In genomic region chr7:126472713-126473112, GRCm38 (mm10) we compare ENCODE assay signal across 13 mouse cellular contexts. TPM values are rescaled to one million over a fixed set of nuclear protein-coding genes. Genes with fewer than 3 reads are reported as not detected.
DNase-seq lines count a peak whose midpoint lies in the region; ATAC-seq lines count a peak whose summit lies in the region.
"Had no signal": no experiment of that assay in that cellular context is flagged by ENCODE, and none has a peak within 500 bp of the region (broad histone marks: within the 10 kb centered on the region; RNA-seq: fewer than 3 reads in every experiment).

No protein-coding gene starts in this region.

- no peak overlapping the region for H3K4me2 ChIP-seq in heart, embryonic 13.5 days
- peak overlapping the region; percentile 90 for H3K4me2 ChIP-seq in liver, embryonic 13.5 days

- no peak overlapping the region for H3K27ac ChIP-seq in heart, embryonic 13.5 days (replicated peaks)
- peak overlapping the region; percentile 45; the same call in 1 of the 2 replicates for H3K27ac ChIP-seq in liver, embryonic 13.5 days
- H3K27ac ChIP-seq: kidney, postnatal 0 days; midbrain, embryonic 13.5 days had no signal

- intact Hi-C loops in heart, postnatal 36 days (cut with DNase I) = no loop called here

- 89% methylated on average over 16 of the region's 16 CpGs for WGBS in heart, embryonic 13.5 days
- 57% methylated on average over 16 of the region's 16 CpGs for WGBS in liver, embryonic 13.5 days (ENCODE audit: insufficient replicate concordance)

- no peaks in the 10 kb centered on the region for H3K9me3 ChIP-seq in heart, embryonic 13.5 days
- no peaks in the 10 kb centered on the region for H3K9me3 ChIP-seq in liver, embryonic 13.5 days (replicated peaks)
- H3K9me3 ChIP-seq: midbrain, embryonic 13.5 days had no signal

- ATAC-seq in heart, embryonic 13.5 days (ENCODE audit: extremely low read depth, insufficient number of reproducible peaks, low FRiP score, low TSS enrichment) = no peak
- no peak for ATAC-seq in liver, embryonic 13.5 days (ENCODE audit: low read depth)
- no peak for ATAC-seq in erythroblast, adult 5-6 weeks (replicated peaks; ENCODE audit: low FRiP score, poor library complexity, severe bottlenecking)
- ATAC-seq: intestine, postnatal 0 days; midbrain, embryonic 13.5 days had no signal

- H3K36me3 ChIP-seq in heart, embryonic 13.5 days = peaks cover 55% of the 10 kb centered on the region
- peaks cover 50% of the 10 kb centered on the region for H3K36me3 ChIP-seq in liver, embryonic 13.5 days

- no peak overlapping the region for H3K4me3 ChIP-seq in heart, embryonic 13.5 days
- H3K4me3 ChIP-seq in liver, embryonic 13.5 days (replicated peaks) = peak overlapping the region; percentile 88; the same call in 1 of the 2 replicates

- H3K27me3 ChIP-seq in heart, embryonic 13.5 days (replicated peaks) = no peaks in the 10 kb centered on the region
- no peaks in the 10 kb centered on the region for H3K27me3 ChIP-seq in liver, embryonic 13.5 days
- H3K27me3 ChIP-seq: midbrain, embryonic 13.5 days had no signal

- H3K9ac ChIP-seq in heart, embryonic 13.5 days = 0 out of 2 replicates have a peak overlapping the region, but pooled peaks have one; percentile 2
- H3K9ac ChIP-seq in liver, embryonic 13.5 days = peak overlapping the region; percentile 13; the same call in 1 of the 2 replicates

- H3K4me1 ChIP-seq in heart, embryonic 13.5 days = peaks cover 31% of the 10 kb centered on the region
- peaks cover 56% of the 10 kb centered on the region for H3K4me1 ChIP-seq in liver, embryonic 13.5 days (replicated peaks)

- no peak for DNase-seq in heart, postnatal 36 days
- peak; percentile 46 for DNase-seq in testis, postnatal 10 days (ENCODE audit: low spot score)
- DNase-seq in testis, postnatal 14 days (ENCODE audit: low spot score) = no peak
- DNase-seq in liver, embryonic 13.5 days = no peak
- DNase-seq in adrenal gland, postnatal 4 days (ENCODE audit: low spot score in 2 of 2) = no peak
- DNase-seq: adrenal gland, postnatal 25 days; cerebellum, postnatal 14 days; lung, postnatal 36 days had no signal

RNA-seq across cellular contexts. Expression of gene Sh2b1, which starts 2.5 kb away (rescaled TPM):
- 40.7 and 41.2 TPM in 2 replicates for polyA plus RNA-seq in heart, embryonic 13.5 days (2015; fragmentation: Nextera tagmentation; extraction: Ambion mirVana)
- total RNA-seq in heart, postnatal 36 days (2021) = 10 to 100 TPM; 40.0 to 42.2 TPM
- polyA plus RNA-seq in liver, embryonic 13.5 days (2015; fragmentation: Nextera tagmentation; extraction: Ambion mirVana) = 11.2 and 12.9 TPM in 2 replicates
- 4.0 and 7.7 TPM in 2 replicates for total RNA-seq in erythroblast, adult 5-6 weeks (2015; ENCODE audit: low replicate concordance)
- 6.6 and 19.6 TPM in 2 replicates for total RNA-seq in erythroblast, adult 5-6 weeks (2017; ENCODE audit: low replicate concordance)
- 10 to 100 TPM; 59.2 to 60.9 TPM for total RNA-seq in adrenal gland, postnatal 4 days (2021)

RNA-seq across cellular contexts. Expression of gene Atp2a1, which starts 9.8 kb away (rescaled TPM):
- 1.3 and 2.2 TPM in 2 replicates for polyA plus RNA-seq in heart, embryonic 13.5 days (2015; fragmentation: Nextera tagmentation; extraction: Ambion mirVana)
- total RNA-seq in heart, postnatal 36 days (2021) = 1 to 10 TPM; 1.1 to 1.2 TPM
- 1.1 and 2.4 TPM in 2 replicates for polyA plus RNA-seq in liver, embryonic 13.5 days (2015; fragmentation: Nextera tagmentation; extraction: Ambion mirVana)
- not detected in 2 replicates for total RNA-seq in erythroblast, adult 5-6 weeks (2015; ENCODE audit: low replicate concordance)
- not detected in 2 replicates for total RNA-seq in erythroblast, adult 5-6 weeks (2017; ENCODE audit: low replicate concordance)
- 100 to 1,000 TPM in 1 of 2 experiments, 10 to 100 TPM in 1; 56.9 to 145 TPM for total RNA-seq in adrenal gland, postnatal 4 days (2021)
- total RNA-seq: adrenal gland, postnatal 25 days had no signal

RNA-seq across cellular contexts. Expression of gene Tufm, which starts 14.4 kb away (rescaled TPM):
- 160 and 181 TPM in 2 replicates for polyA plus RNA-seq in heart, embryonic 13.5 days (2015; fragmentation: Nextera tagmentation; extraction: Ambion mirVana)
- total RNA-seq in heart, postnatal 36 days (2021) = 100 to 1,000 TPM; 287 to 327 TPM
- 111 and 115 TPM in 2 replicates for polyA plus RNA-seq in liver, embryonic 13.5 days (2015; fragmentation: Nextera tagmentation; extraction: Ambion mirVana)
- total RNA-seq in erythroblast, adult 5-6 weeks (2015; ENCODE audit: low replicate concordance) = 11.3 and 12.5 TPM in 2 replicates
- 7.3 and 8.2 TPM in 2 replicates for total RNA-seq in erythroblast, adult 5-6 weeks (2017; ENCODE audit: low replicate concordance)
- 100 to 1,000 TPM; 158 to 166 TPM for total RNA-seq in adrenal gland, postnatal 4 days (2021)

RNA-seq across cellular contexts. Expression of gene Atxn2l, which starts 30.5 kb away (rescaled TPM):
- polyA plus RNA-seq in heart, embryonic 13.5 days (2015; fragmentation: Nextera tagmentation; extraction: Ambion mirVana) = 32.8 and 36.1 TPM in 2 replicates
- 10 to 100 TPM; 37.1 to 37.9 TPM for total RNA-seq in heart, postnatal 36 days (2021)
- polyA plus RNA-seq in liver, embryonic 13.5 days (2015; fragmentation: Nextera tagmentation; extraction: Ambion mirVana) = 23.8 and 31.4 TPM in 2 replicates
- total RNA-seq in erythroblast, adult 5-6 weeks (2015; ENCODE audit: low replicate concordance) = 35.2 and 47.2 TPM in 2 replicates
- total RNA-seq in erythroblast, adult 5-6 weeks (2017; ENCODE audit: low replicate concordance) = 28.8 and 35.0 TPM in 2 replicates
- total RNA-seq in adrenal gland, postnatal 4 days (2021) = 100 to 1,000 TPM; 109 to 127 TPM

RNA-seq across cellular contexts. Expression of gene Rabep2, which starts 44.2 kb away (rescaled TPM):
- polyA plus RNA-seq in heart, embryonic 13.5 days (2015; fragmentation: Nextera tagmentation; extraction: Ambion mirVana) = 19.1 and 19.4 TPM in 2 replicates
- 1 to 10 TPM; 7.5 to 9.0 TPM for total RNA-seq in heart, postnatal 36 days (2021)
- polyA plus RNA-seq in liver, embryonic 13.5 days (2015; fragmentation: Nextera tagmentation; extraction: Ambion mirVana) = 5.8 and 6.1 TPM in 2 replicates
- 2.3 and 2.9 TPM in 2 replicates for total RNA-seq in erythroblast, adult 5-6 weeks (2015; ENCODE audit: low replicate concordance)
- total RNA-seq in erythroblast, adult 5-6 weeks (2017; ENCODE audit: low replicate concordance) = 2.0 and 4.3 TPM in 2 replicates
- 10 to 100 TPM; 52.1 to 63.2 TPM for total RNA-seq in adrenal gland, postnatal 4 days (2021)

Comparison
In these comparisons a context has a peak if more than half of its experiments do, and no peak if none do; other contexts are left out.
1. RNA of gene Atp2a1, which starts 9.8 kb away (total RNA-seq): 56.9 to 145 TPM in adrenal gland, postnatal 4 days; 1.1 to 1.2 TPM in heart, postnatal 36 days and not detected in erythroblast, adult 5-6 weeks; every median in the first group is over 10 times any median in the second.
2. RNA of gene Tufm, which starts 14.4 kb away (total RNA-seq): 287 to 327 TPM in heart, postnatal 36 days and 158 to 166 TPM in adrenal gland, postnatal 4 days; 7.3 to 12.5 TPM in erythroblast, adult 5-6 weeks; every median in the first group is over 10 times any median in the second.